Mouse (Mus musculus): ENCODE data around the gene Paqr3.

DNA sequence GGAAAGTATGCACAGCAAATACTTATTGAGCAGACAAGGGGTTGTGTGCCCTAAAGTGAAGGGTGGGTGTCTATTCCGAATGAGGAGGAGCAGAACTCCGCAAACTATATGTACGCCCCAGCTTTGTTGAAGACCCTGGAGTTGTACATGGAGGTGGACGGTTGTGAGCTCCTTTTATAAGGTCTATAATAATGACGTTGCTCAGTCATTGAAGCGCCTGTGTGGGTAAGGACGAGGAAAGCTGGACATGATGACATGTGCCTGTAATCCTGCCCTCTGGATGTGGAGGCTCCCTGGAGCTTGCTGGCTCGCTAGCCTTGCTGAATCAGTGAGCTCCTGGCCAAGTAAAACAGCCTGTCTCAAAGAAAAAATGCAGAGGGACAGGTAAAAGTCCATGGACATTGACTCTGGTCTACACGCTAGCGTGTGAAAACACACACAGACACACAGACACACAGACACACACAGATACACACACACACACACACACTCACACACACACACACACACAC lies 14.1 kb upstream of the Paqr3 start:
- TF ChIP-seq CTCF (IDR thresholded peaks at IDR 0.05; ENCODE audit: low read depth, low read length) (no peak), TAL1 (conservative IDR thresholded peaks at IDR 0.05; ENCODE audit: low read depth, low read length) (no peak), GATA1 (IDR thresholded peaks at IDR 0.05; ENCODE audit: borderline replicate concordance, low read length) (no peak)
